Mouse (Mus musculus) thymus, postnatal 14 days (tissue): ENCODE measurements around the gene Slc25a25.

Experiments used
- DNase-seq: peaks from one replicate; pipeline ENCODE4 v3.0.0; 2021

The Slc25a25 gene

DNA sequence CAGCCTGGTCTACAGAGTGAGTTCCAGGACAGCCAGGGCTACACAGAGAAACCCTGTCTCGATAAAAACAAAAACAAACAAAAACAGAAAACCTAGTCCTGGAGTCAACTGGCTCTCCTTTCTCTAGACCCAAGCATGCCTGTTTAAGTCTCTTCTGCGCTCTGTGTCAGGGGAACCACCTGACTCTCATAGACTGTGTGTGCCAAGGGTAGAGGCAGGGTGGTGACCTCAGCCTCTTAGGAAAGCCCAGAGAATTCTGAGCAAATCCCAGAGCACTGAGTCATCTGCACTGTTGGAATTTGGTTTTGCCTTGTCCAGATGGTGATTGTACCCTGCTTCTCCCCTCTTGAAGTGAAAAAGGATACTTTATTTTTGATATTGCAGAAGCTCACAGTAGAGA lies 7.1 kb upstream of the Slc25a25 start:
- no peak for DNase-seq

DNA sequence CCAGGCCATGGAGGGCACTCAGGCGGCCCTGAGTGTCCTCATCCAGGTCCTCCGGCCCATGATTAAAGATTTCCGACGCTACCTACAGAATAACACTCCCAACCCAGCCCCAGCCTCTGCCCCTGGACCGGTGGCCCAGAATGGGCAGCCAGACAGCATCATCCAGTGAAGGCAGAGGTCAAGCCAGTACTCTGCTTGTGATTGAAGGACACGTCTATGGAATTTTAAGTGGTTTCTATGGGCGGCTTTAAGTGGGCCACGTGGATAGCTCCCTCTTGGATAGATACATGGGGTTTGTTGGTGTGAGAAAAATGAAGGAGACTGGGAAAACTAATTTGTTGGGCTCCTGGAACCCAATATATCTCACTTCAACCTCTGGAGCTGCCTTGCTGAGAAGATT lies 3.9 kb upstream of the Slc25a25 start:
- no peak for DNase-seq

- peak; percentile 44 for DNase-seq
These were observed 3.4 kb upstream of the Slc25a25 start for GRCm38 (mm10) chr2:32454633-32455032.

DNA sequence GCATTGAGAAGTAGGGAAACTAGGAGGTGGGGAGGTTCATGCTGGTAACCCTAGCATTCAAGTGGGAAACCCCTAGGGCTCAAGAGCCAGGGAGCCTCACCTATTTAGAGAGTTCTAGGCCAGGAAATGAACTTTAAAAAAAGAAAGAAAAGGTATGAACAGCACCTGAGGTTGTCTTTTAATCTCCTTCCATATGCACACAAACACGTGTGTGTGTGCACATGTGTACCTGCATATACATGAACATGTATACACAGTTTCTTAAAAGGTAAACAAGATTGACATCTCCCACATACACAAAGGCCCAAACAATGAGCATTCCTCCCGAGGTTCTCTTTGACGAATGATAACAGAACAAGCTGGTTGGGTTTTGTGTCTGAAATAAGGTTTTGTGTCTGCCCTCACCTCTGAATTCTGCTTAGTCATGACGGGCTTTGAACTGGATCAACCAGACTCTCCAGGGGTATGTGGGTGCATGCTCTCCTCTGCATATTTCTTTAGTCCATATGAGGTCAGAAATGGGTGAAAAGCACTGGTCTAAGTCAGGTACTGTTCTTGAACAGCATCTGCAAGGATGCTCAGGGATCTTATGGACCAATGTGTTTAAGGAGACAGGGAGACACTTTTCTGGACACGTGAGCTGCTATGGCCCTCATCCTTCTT lies 2.5 kb upstream of the Slc25a25 start:
- no peak for DNase-seq

DNA sequence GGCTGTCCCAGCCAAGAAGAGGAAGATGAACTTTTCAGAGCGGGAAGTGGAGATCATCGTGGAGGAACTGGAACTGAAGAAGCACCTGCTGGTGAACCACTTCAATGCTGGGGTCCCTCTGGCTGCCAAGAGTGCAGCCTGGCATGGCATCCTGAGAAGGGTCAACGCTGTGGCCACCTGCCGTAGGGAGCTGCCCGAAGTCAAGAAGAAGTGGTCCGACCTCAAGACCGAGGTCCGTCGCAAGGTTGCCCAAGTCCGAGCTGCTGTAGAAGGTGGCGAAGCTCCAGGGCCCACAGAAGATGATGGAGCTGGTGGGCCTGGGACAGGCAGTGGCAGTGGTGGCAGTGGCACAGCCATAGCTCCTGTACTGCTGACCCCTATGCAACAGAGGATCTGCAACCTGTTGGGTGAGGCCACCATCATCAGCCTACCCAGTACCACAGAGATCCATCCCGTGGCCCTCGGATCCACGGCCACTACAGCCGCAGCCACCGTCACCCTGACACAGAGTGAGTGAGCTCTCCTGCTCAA lies 1.3 kb upstream of the Slc25a25 start:
- peak; percentile 41 for DNase-seq

DNA sequence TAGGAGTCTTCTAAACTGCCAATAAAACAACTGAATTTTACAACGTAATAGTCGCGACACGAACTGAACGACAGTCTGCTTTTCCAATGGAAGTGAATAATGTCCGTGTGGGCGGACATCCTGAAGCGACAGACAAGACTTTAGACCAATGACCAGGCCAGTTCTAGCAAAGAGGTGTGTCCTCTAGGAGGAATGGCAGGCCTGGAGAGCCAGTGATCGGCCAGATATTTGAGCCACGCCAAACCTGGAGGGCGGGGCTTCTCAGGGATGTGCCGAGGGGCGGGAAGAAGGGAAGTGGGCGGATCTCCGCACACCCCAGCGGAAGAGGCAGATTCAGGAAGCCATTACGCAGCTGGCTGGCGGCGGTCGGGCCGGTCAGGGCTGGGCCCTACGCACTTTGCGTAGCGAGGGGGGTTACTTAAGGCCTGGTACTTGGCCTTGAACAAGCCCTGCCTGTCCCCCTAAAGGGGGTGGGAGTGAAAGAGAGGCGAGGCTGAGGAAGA lies 676 bp upstream of the Slc25a25 start:
- DNase-seq, result peak; percentile 97

DNA sequence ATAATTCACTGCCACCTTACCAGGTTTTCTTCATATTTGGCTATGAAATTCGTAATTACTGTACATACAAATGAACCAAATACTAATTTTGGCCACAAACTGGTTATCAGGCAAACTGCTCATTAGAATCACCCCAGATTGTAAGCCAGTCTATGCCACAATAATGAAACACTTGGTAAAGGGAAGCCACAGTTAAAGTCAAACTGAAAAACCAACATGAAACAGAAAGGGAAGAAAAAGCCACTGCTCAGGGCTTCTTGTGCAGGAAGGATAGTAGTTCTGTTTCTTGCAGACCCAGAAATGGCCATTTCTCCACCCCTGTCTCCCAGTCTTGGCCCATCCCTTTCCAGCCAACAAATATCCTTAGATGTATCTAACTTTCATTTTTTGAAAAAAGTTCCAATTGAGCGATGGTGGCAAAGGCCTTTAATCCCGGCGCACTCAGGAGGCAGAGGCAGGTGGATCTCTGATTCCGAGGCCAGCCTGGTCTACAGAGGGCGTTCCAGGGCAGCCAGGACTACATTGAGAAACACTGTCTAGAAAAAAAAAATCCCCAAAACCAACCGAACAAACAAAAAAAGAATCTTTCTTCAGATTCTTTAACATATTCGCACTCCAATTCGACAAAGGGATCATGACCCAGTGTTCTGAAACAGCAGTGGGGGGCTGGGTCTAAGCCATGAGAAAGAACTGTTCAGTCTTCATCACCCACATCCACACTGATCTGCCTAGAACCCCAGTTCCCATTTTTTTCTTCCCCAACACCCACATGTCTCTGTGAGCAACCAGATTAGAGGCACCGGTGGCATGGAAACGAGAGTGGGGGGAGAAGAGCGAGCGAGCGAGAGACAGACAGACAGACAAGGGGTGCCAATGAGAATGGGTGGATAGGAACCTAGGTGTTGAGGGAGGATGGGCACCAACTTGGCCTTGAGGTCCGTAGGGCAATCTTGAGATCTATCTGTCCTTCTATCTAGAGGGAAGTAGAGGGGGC lies 1.2 kb downstream of the Slc25a25 start, which contains the start of gene Naif1:
Gene Naif1, plus strand, starts transcription at position 697 of the 994 bp plus-strand sequence.
- DNase-seq, result peak; percentile 28

DNA sequence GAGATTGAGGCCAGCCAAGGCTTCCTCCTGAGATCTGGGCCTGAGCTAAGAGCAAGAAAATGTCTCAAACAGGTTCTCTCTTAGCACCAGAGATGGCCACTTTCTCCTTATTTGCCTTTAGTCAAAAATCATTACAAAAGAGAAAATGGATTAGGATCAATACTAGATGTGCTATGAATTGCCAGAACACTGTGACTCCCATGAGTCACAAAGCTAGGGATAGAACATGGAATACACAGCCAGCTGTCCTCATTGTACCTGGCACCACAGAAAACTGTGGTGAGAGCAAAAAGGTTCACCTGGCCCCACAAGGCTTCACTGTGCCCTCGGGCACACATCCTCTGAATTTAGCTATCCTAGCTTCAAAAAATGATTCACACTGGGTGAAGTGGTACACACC lies 2.8 kb downstream of the Slc25a25 start:
- DNase-seq, result no peak

GRCm38 (mm10) chr2:32447264-32447936 lies 3.8 kb downstream of the Slc25a25 start:
- DNase-seq, result peak; percentile 81

GRCm38 (mm10) chr2:32445535-32445934 lies 5.7 kb downstream of the Slc25a25 start:
- DNase-seq, result no peak

DNA sequence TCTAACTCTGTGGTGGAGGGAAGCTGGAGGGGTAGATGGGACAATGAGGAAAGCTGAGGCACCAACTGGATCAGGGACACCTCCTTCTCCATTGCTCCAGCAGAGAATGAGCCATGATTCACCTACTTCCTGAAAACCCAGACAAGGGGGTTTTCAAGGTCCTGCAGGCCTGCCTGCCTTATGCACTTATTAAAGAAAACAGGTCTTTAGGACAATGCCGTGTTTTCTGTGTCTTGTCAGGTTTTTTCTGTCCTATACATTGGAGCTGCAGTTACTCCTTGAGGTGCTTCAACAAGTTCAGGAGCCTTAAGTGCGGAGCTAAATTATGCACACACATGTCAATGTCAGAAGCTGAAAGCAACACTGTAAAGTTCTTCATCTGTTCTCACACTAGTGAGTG lies 9.7 kb downstream of the Slc25a25 start:
- DNase-seq, result no peak

DNA sequence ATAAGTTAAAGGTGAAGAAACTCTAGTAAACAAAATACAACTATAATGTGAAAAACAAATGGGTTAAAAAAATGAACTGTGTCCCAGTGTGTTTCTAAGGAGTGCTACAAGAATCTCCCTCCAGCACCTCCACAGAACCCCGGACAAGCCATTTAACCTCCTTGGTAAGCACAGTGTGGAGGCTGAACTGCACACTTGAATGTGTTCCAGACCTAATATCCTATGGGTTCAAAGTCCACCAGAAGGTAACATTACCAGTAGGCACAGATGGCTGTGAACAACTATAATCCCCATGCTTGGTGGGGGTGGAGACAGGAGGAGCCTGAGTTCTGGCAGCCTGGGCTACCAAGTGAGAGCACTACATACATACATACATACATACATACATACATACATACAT lies 10.6 kb downstream of the Slc25a25 start:
- no peak for DNase-seq

DNA sequence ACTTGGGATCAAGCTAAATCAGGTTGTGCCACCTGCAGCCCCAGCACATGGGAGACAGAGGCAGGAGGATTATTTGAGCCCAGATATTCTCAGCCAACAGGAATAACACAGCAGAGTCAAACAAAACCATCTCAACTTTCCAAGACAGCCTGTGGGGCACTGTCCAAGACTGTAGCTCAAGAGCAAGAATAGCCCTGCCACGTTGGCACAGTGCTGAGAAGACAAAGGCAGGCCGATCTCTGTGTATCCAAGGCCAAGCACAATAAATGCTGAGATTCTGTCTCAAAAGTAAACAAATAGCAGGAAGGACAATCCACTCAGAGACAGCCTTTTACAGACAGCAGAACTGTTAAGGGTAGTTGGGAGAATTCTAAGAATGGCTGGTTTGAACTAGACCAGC lies 11.1 kb downstream of the Slc25a25 start:
- DNase-seq, result no peak

DNA sequence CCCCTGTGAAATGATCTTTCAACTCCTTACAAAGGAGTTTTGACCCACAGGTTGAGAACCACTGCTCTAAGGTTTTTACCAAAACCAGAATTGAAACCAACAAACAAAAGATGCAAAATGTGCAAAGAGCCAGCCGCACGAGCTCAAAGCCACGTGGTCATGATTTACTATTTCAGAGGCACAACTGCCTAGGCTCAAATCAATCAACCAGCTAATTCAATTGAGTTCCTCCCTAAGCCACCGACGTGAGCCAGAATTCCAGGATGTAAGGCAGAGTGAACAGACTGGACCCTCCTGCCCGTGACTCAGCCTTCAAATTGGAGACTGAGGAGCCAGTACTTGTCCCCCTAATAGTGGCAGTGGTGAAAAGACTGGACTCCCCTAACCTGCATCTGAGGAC lies 12.1 kb downstream of the Slc25a25 start:
- DNase-seq, result no peak

- DNase-seq, result no peak
These were observed 12.5 kb downstream of the Slc25a25 start for GRCm38 (mm10) chr2:32438733-32439132.

DNA sequence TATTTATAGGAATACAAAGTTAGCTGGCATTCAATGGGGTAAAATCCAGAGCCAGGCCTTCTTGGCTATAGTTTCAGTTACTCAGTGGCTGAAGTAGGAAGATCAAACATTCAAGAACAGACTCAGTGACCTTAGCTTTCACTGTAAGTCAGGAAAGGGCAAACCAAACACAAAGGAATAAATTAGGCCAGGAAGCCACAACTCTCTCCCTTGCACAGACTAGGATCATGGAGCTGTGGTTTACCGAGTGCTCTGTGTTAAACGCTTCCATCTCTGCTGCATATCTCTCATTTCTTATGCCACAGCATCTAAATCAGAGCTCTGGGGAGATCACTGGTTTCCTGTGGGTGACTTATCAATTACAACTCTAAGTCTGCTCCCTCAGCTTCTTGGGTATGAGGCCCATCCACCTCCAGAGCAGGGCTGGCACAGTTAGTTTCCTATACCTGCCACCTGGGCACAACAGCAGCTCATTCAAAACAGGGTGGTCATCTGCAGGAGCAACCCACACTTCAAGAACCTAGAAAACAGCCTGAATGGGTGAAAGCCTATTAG lies 13.6 kb downstream of the Slc25a25 start:
- no peak for DNase-seq

GRCm38 (mm10) chr2:32436686-32437372 lies 14.4 kb downstream of the Slc25a25 start:
- no peak for DNase-seq

DNA sequence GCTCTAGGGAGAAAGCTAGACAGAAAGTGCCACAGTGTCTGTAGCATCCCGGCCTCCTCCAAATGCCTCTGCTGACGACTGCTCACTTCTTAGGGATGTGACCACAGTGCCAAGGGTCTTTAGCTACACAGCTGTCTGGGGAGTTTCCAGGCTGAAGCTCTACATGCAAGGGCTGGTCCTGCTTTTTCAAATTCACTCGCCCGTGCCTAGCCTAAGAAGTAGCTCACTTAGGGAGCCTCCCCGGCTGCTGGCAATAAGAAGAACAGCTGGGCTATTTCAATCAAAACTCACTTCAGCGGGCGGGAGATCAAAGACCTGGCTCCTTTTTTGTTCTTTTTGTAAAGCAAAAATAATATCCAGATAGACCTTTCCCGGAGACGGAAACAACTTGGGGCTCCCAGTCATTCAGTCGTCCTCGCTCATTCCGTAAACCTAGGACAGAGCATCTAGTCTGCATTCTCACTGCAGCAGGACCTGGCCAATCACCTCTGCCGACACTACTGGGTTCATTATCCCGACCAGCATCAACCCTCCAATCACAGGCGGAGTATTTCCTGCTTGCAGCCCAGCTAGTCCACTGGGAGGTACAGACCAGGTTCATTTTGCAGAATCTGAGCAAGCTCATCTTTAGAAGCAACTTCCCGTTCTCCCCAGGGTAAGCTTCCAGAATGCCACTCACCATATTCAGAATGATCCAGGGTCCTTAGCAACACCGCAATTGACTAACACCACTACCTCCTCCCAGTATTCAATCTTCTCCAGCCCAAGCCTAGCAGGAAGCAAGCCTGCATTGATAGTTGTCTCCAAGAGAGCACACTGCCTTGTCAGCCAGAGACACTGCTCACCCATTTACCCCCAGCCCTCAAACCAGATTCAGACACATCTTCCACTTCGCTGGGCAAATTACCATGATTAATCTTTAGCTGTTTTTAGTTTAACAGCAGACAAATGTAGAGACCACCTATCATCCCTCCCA lies 20.3 kb downstream of the Slc25a25 start:
- DNase-seq, result no peak

- no peak for DNase-seq
These were observed 21.9 kb downstream of the Slc25a25 start for GRCm38 (mm10) chr2:32429215-32429891.

GRCm38 (mm10) chr2:32428262-32428722 lies 23.0 kb downstream of the Slc25a25 start:
- no peak for DNase-seq
